Mouse (Mus musculus) adrenal gland (tissue): ENCODE measurements around the gene Fmo2.

ENCODE experiments used
- intact Hi-C: fragments of 180-260 bp; cut with DNase I; formaldehyde crosslinking; loops from one replicate; pipeline ENCODE4 v1.15.1; 2025

Fmo2 gene

DNA sequence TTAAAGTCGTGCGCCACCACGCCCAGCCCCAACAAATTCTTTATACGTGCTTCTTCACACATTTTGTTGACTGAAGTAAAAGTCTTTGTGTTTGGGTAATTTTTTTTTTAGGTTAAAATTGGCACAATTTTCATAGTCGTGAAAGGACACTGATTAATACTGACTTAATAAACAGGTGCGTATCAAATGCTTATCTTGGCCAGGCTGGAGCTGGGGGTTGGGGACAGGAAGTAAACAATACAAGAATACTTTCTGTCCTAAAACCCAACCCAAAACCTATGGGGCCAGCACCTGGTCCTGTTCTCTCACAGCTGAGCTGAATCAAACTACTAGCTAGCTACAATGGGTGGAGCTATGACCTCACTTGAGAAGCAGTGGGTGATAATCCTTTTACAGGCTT lies 5.5 kb downstream of the Fmo2 start:
- intact Hi-C loops = no loop called here

GRCm38 (mm10) chr1:162891980-162892451 lies 6.5 kb downstream of the Fmo2 start:
- intact Hi-C loops = no loop called here

- intact Hi-C loops = no loop called here
Observed at GRCm38 (mm10) chr1:162888646-162889045, 9.9 kb downstream of the Fmo2 start.

- intact Hi-C loops = no loop called here
Observed at GRCm38 (mm10) chr1:162887644-162888043, 10.9 kb downstream of the Fmo2 start.

DNA sequence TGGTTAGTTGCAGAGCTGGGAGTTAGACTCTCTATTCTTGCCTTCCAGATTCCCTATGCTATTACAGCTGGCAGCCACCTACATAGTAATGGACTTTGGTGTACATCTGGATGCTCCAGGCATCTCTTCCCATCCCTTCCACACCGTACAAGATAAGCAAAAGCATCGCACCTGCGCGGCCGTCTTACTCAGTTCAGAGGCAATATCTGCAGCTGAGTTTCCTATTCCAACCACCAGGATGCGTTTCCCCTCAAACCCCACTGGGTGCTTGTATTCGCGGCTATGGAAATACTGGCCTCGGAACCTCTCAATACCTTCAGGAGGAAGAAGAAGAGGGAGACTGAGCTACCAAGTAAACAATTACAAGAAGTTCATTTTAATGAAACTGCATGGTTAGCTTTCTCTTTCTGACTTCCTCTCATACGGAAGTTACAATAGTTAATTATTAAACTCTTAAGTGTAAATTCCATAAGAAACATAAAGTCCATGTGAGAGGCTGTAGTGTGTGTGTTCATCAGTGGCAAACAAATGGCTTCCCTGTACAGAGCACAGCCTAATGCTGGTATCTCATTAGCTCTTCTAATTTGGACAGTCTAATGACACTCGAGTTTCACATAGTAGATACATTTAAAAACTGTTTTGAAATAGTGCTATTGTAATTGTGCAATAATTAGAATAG lies 12.2 kb downstream of the Fmo2 start:
- intact Hi-C loops = no loop called here

- intact Hi-C loops = no loop called here
Observed at GRCm38 (mm10) chr1:162882681-162883080, 15.8 kb downstream of the Fmo2 start.

GRCm38 (mm10) chr1:162879595-162880369 lies 18.7 kb downstream of the Fmo2 start:
- intact Hi-C loops = no loop called here

DNA sequence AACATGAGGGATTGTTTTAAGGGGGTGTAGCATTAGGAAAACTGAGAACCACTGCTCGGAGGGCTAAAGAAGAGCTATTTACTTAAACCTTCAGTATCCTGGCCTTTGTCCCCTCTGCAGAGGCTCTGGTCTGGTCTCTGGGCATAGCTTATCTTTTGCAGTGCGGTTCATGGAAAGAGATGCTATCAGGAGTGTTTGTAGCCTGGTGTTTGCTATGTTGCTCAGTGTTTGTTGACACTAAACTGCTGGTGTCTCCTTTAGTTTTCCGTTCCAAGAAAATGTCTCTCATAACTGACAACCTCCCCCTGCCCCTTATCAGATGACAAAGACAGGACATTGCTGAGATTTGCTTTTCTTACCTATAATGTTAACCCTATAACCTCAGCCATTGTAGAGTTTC lies 23.4 kb downstream of the Fmo2 start:
- intact Hi-C loops = no loop called here

DNA sequence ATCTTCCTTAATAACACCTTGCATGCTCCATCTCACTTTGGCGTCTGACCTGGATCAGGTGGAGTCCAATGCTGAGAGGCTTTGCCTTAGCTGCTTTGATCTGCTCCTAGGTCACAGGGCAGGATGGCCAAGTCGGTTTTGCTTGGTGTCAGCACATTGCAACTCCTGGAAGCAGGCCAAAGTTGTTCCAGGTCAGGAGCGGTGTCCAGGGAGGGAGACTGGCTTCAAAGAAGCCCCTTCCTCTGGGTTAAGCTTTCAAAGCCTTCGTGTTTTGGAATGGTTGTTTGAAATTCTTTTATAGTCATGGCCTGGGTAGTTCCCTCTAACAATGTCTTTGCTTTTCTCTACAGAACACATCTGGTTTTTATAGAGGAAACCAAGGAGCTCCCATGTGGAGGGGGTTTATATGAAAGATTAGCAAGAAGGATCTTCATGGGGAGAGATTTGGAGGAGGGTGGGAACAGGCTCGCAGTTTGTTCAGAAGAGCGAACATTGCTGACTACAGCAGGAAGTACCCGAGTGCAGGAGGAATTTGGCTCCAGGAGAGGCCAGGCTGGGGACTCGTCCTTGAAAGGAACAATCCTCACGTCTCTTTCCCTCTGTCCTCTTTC lies 26.7 kb downstream of the Fmo2 start:
- intact Hi-C loops = no loop called here

GRCm38 (mm10) chr1:162870978-162871377 lies 27.5 kb downstream of the Fmo2 start:
- intact Hi-C loops = no loop called here

DNA sequence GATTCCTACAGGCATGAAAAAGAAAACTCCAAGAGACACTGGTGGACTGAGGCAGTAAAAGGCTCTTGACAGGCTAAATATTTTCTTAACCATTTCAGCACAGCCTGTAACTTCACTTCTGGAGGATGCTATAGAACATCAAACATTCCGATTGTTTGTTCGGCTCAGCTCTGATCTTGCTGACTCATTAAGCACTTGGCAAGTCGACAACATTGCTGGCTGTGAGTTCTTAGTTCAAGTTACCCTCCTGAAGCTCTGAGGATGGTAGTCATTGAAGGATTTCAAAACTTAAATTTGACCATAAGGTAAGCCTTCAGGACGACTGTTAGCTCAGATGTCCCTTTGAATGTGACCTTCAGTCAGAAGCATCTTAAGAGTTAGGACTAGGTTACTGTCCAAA lies 31.1 kb downstream of the Fmo2 start:
- intact Hi-C loops = no loop called here

DNA sequence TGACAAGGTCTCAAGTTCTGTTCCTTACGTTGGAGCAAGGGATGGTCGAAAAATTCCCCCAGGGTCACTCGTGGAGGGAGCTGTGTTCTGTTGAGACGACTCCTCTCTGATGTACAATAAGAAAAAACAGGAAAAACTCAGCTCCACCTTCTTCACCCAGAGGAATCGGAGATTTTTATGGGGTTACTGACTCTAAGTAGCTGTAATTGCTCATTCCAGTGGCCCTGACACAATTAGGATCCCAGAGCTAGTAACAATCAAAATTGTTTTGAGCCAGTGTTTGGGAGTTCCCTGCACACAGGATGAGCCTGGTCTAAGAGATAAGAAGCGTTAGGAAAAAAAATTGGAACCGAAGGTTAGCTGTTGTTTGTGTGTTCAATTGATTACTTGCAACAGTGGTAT lies 32.2 kb downstream of the Fmo2 start, which contains the start of gene Fmo1:
Fmo1 (minus strand) TSS at position 331 of the 402 bp plus-strand sequence.
- intact Hi-C loops = no loop called here

DNA sequence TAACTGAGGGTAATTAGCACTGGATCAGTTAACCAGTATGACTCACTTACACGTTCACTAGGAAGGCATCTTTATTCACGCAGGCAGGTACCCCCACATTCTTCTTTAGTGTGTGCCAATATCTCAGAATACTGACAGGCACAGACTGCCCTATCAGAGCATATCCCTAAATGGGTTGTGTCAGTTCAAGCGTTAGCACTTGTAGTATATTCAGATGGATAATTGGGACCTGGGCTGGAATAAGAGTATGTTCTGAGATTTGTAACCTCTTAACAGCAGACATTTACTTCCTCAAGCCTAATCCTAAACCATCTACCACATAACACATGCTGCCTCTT lies 33.1 kb downstream of the Fmo2 start:
- intact Hi-C loops = no loop called here

GRCm38 (mm10) chr1:162864816-162865492 lies 33.6 kb downstream of the Fmo2 start:
- intact Hi-C loops = no loop called here

DNA sequence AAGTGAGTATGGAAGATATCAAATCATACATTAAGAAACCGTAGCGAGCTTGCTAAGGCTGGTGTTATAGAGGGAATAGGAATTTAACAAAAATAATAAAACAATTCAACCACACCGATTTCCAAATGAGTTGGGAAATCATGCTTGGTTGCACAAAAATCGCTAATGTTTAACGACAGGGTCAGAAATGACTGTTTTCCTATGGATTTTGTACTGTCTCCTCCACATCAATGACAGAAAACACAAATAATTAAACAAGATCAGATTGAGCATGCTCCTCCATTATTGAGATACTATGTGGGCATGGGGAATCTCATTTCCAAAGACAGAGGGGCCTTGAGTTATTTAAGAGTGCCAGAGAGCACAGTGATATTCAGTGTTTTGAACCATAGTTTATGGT lies 34.2 kb downstream of the Fmo2 start:
- intact Hi-C loops = no loop called here

- intact Hi-C loops = no loop called here
Observed at GRCm38 (mm10) chr1:162863579-162863978, 34.9 kb downstream of the Fmo2 start.

- intact Hi-C loops = no loop called here
Observed at GRCm38 (mm10) chr1:162862328-162862727, 36.2 kb downstream of the Fmo2 start.

DNA sequence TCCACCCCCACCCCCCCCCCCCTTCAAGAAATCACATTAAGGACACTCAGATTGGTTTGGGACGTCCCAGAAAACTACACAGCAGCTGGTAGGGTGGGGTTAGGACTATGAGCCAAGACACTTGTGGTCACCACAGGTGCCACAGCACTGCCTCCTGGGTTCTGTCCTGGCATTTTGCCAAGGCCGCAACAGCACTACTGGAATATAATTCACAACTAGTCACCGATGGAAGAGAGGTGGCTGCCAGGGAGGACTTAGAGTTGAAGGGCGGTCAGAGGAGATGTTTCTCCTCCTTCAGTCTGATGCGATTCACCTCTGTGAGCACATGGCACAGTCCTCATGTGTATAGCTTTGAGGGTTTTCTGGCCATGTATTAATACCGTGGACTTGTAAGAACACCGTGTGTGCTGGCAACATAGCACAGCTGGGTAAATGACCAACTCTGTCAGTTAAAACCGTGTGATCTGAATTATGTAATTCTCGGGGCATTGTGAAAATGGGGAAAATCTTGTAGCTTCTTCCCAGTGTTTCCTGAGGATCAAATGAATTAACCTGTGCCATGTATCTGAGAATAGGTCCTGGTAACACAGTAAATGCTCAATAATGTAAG lies 38.4 kb downstream of the Fmo2 start:
- intact Hi-C loops = no loop called here

DNA sequence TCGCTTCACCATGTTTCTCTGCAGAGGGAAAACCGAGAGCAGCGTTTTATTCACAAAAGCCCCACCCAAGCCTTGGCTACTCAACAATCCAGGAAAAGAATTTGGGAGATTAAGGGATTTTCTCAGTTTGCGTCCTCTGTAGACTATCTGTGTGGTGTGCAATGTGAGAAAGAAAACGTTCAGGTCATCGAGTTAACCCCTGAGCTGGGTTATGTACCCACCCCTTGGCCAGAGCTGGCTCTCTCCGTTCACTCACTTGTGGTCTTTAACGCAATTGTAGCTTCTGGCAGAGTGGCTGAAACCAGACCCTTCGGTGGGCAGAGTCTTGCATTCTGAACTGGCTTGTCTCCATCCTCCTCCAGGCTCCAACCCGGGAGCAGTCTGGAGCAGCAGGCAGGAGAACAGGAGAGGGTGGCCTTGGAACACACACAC lies 39.0 kb downstream of the Fmo2 start:
- intact Hi-C loops = no loop called here

DNA sequence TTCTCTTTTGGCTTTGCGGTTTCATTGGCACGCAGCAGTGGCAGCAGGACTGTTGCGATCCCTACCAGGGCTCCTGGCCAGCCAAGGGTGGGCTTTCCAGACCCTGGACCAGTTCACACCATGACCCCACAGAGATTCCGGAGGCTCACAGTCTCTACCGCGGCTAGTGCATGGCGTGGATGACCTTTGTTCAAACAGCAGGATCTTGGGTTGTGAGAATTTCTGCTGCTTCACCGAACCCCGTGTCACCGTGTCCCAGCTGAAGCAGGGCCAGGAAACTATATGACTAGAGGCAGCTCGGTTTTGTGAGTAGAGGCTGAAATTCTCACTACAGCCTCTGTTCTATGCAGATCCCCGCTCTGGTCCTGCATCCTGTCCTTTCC lies 39.8 kb downstream of the Fmo2 start:
- intact Hi-C loops = no loop called here
